Mouse (Mus musculus) embryo, embryonic 9.5 days (tissue): ENCODE measurements around the gene Ass1.

Experiments used
- DNase-seq: peaks from one replicate; pipeline ENCODE4 v3.0.0-alpha.2; 2017; ENCODE audit errors: extremely low spot score

Ass1 gene

DNA sequence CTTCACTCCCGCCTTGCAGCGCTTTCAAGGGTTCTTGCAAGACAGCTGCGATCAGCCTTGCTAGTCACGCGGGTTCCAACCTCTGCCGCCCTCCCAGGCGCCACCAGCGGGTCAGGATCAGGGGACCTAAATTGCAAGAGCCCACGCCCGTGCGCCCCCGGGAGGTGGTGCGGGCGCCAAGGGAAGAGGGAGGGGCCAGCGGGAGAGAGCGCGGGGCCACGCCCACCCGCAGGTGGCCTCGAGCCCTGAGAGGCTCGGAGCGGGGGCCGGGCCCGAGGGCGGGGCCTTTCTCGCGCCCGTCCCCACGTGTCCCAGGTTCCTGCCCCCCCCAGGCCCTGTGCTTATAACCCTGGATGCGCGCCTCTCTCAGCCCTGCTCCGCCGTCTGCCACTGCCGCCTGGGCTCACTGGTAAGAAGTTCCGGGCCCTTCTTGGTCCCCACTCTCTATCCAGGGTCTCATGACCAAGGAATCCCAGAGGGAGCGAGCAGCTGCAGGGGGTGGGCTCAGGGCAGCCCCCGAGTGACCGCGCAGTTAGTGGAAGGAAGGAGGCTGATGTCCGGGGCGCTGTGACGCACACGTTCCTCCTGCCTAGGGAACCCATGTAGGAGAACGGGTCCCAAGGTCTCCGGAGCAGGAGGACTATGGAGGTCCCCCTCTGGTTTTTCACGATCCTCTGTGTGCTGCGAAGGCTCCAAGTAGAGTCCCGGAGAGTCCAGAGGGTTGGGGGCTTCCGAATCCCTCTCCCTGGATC is at the start of gene Ass1:
TSS of gene Ass1 (plus strand) at position 277 of the 752 bp plus-strand sequence.
- DNase-seq = peak; percentile 59

DNA sequence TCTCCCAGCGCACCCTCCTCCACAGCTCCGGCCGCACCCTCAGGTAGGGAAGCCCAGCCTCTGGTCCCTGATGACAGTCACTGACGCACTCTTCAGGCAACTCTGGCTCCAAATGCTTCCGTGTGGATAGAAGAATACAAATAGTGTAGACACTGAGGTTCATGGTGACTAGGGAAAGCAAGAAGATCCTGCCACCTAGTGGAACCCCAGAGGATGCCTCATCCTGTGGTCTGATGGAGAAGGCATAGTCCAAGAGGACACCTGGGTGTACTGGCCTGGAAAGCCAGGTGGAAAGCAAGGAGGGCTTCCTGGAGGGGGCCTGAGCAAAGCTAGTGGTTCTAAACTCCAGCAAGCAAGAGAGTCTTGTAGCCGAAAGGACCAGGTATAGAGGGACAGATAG is 49.1 kb upstream of the Ass1 start:
- DNase-seq = no peak

DNA sequence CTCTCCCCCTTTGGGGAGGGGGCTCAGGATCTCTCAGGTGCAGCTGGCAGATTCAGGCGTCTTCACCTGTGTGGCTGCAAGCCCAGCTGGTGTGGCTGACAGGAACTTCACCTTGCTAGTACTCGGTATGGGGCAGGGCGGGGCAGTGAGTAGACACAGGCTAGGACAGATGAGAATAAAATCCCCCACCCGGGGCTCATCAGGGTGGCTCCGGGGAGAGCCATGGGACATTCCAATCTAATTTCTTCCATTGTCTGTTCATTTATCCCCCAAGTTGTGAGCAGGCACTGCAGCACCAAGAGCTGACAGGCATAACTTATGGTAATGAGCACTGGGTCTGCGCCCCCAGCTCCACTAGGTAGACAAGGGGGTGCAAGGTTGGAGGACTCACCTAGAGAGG is 47.4 kb upstream of the Ass1 start:
- no peak for DNase-seq

DNA sequence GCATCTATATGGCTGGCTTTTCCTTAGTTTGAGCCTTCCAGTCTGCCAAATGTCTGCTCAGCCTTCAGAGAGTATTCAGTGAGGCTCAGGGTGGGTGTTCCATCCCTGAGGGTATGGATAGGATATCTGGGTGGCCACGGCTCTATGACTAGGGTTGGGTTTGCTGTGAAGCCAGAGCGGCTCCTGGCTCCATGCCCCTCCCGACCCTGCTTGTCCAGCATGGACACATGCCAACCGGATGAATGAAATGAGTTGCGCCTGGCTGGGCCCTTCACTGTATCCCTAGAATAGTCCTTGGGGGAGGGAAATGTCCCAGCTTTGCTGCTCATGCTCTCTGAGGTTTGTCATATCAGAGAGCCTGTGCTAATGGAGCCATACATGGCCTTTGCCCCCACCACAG is 38.5 kb upstream of the Ass1 start:
- no peak for DNase-seq

DNA sequence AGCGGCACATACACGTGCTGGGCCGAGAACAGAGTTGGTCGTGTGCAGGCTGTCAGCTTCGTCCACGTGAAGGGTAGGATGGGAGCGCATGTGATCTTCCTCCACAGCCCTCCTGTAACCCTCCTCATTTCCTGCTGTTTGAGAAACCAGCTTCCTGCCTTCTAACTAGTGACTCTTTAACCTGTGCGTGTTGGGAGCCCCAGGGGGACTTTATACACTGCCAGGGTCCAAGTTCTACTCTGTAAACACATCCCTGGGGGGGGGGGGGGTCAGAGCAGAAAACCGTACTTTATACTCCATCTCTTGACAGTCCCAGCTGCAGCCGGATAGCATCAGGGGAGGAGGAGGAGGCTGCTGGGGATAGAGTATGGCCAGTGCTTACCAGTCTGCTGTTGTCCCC is 35.3 kb upstream of the Ass1 start:
- DNase-seq = no peak

DNA sequence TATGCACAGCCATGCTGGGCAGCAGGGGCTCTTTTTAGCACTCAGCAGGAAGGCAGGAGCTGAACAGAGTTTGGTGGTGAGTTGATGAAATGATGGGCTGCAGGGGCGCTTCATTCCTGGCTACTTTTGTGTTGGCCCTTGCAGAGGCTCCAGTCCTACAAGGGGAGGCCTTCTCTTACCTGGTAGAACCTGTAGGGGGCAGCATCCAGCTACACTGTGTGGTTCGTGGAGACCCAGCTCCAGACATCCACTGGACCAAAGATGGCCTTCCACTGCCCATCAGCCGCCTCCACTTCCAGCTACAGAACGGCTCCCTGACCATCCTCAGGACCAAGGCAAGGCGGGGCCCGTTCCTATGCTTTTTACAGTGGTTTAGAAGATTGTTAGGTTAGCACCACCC is 34.4 kb upstream of the Ass1 start:
- DNase-seq = peak; percentile 70

DNA sequence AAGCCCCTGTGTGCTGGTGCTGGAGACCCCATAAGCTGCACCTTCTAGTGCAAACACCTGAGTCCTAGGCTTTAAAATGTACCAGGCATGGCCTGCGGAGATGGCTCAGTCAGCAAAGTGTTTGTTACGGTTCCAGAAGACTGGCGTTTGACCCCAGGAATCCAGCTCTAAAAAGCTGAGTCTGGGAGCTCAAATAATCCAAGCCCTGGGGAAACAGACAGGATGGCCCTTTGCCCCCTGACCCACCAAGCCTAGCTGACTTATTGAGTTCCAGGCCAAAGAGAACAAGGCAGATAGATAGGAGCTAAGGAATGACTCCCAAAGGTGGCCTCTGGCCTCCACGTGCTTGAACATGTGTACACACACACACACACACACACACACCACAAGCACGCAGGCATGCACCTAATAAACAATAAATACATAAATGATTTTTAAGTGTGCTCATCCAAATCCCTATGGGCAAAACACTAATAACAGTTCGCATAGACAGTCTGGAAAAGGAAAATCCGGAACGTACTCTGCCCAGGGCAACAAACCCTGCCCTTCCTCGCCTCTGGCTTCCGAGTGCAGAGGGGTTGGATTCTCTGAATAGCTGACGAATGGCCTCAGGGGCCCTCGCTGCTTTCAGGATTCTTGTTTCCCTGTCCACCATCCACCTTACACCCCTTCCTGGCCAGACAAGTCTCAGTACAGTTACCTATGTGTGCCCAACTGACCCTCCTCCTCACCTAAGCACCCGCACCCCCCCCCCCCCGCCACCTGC is 32.3 kb upstream of the Ass1 start:
- DNase-seq = no peak

DNA sequence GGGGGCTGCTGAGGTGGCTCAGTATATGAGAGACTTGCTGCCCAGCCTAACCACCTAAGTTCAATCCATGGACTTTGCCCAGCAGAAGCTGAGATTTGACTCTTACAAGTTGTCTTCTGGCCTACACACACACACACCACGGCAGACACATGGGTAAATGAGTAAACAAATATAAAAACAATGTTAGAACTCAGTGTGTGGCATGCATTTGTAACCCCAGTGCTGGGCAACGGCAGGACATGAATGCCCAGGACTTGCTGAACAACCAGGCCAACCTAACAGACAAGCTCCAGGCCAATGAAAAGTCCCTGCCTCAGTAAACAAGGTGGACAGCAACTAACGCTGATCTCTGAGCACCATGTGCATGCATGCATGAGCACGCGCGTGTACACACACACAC is 30.4 kb upstream of the Ass1 start:
- DNase-seq = no peak

DNA sequence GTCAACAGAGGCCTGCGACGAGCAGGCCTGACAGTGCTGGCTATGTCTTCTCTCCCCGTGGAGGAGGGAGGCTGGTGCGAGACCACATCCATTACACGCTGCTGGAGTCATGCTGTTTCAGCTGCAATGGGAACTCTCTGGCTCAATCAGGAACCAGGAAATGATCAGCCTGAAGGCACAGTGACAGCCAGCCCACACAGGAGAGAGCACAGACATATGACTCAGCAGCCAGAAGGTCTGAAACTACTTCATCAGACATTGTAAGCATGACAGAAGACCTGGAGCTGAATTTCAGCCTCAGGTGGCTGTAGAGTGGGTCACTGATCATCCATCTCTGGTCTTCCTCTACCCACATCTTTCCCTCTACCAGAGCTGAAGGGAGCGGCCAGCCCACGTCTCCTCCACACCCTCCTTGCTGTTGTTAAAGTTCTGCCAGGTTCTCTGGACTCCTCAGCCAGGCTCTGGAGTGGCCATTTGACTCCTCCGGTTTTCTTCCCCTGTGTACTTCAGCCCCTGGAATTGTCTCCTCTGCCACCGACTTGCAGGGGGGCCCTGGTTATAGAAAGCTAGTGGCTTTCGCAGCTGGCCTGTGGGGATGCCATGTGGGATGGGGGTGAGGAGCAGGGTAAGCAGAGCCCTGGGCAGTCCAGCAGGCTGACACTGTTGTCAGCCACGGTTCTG is 27.4 kb upstream of the Ass1 start:
- DNase-seq = no peak

DNA sequence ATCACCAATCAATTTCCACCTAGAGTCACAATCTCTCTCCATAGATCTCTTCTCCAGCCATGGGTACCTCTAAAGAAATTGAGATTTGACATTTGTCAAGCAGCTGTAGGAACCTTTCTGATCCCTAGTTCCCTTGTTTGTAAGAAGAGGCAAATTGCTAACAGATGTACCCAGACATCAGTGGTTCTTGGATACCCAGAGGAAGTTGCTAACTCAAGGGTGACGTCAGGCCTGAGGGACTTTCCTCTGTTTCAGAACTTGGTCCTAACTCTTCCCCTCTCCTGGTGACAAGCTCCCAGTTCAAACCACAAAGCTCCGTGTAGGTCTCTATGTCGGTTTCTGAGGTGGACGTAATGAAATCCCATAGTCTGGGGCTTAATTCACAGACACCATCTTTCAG is 24.0 kb upstream of the Ass1 start:
- DNase-seq = no peak

DNA sequence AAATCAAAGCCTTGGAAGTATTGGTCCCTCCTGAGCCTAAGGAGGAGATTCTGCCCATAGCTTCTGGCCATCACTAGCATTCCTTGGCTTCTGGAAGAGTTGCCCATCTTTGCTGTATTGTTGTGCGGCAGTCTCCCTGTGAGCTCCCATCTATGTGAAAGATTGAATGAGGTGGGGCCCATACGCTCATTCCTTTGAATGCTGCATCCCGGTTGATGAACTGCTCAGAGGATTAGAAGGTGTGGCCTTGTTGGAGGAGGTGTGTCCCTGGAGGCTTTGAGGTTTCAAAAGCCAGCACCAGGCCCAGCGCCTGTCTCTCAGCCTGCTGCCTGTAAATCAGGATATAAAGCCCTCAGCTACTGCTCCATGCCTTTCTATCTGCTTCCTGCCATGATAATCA is 23.6 kb upstream of the Ass1 start:
- DNase-seq = no peak

DNA sequence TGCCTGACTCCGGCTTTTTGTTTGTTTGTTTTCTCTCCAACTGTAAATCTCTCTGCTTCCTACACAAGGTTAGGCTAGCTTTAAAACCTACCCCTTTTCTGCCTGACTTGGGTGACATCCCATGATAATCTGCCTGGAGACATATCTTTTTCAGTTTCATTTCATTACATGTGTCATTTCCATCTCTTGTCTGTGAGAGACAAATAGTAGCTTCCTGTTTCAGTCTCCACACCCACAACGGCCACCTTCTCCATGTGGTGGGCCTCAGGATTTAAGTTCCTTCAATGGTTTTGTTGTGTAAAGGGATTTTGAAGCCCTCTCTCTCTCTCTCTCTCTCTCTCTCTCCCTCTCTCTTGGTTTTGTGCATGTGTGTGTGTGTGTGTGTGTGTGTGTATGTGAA is 22.5 kb upstream of the Ass1 start:
- DNase-seq = no peak

DNA sequence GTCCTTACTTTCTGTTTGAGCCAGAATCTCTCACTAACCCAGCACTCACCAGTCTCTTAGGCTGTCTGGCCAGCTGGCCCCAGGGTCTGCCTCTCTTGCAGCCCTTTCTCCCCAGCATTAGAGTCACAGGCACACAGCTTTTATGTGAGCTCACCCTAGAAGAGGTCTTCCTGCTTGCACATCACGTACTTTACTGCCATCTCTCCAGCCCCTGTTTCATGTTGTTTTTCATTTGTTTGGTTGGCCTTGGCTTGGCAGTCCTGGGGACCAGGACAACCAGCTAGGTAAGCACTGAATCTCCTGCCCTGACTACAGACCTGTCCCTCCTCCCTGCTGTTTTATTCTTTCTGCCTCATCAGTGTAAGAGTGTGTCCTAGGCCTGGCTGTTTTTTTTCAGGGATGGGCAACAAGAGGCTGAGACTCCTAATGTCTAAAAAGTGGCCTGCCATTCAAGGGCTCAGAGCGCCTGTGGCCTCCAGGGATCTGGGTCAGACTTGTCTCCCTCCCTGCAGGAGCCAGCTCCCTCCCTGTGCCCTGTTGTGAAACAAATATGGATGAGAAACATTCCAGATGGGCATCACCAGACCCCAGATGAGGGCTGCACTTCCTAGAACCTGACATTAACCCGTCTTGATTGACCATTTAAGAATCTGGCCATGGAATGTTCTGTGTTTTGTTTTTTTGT is 21.1 kb upstream of the Ass1 start:
- DNase-seq = no peak

DNA sequence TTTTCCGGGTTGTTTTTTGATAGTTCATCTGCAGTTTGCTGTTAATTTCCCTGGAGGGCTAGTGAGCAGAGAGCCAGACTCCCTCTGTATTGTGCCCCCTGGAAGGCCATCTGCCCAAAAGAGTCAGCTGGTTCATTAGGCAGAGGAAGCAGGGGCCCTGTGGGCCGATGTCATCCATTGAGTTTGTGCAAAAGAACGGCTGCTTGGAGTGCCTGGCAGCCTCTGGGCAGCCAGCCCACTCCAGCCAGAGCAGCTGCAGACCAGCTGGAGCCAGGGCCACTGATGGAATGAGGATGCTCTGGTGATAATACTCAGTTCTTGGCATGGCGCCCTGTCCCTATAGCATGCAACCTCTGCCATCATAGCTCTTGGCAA is 20.6 kb upstream of the Ass1 start:
- DNase-seq = no peak

DNA sequence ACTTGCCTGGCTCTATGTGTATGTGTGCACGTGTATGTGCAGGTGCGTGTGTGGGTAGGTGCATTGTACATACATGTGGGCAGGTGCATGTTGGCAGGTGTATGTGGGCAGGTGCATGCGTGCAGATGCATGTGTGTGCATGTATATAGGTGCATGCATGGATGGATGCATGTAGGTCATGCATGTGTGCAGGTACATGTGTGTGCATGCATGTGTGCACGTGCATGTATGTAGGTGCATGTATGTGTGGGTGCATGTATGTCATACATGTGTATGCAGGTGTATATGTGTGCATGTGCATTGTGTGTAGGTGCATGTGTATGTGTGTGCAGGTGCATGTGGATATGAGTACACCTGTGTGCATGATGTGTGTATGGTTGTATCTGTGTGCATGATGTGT is 20.1 kb upstream of the Ass1 start:
- DNase-seq = no peak

DNA sequence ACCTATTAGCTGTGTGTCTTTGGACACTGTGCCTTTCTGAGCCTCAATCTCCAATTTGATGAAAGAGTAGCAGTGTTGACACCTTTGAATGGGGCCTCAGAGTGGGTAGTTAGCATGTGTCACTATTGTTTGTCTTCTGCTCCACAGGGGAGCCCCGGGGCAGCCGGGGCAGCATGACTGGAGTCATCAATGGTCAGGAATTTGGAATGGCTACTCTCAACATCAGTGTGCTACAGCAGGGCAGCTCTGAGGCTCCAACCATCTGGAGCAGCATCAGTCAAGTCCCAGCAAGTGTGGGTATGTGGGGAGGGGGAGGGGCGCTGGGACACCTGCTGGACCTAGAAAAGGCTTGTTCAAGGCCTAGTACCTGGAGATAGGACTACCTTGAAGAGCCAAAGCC is 19.3 kb upstream of the Ass1 start:
- no peak for DNase-seq

DNA sequence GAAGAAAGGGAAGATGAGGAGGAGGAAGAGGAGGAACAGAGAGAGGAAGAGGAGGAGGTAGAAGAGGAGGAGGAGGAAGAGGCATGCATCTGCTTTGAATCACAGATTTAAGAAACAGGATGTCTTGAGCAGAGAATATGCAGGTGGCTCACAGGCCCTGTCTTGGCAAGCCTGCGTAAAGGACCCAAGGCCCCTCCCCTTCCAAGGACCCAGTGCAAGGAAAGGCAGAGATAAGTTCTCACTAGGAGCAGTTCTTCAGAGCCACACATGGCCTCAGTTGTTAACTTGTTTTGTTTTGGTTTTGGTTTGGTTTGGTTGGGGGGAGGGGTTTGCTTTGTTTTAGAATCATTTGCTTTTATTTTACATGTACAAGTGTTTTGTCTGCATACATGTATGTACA is 18.5 kb upstream of the Ass1 start:
- no peak for DNase-seq

DNA sequence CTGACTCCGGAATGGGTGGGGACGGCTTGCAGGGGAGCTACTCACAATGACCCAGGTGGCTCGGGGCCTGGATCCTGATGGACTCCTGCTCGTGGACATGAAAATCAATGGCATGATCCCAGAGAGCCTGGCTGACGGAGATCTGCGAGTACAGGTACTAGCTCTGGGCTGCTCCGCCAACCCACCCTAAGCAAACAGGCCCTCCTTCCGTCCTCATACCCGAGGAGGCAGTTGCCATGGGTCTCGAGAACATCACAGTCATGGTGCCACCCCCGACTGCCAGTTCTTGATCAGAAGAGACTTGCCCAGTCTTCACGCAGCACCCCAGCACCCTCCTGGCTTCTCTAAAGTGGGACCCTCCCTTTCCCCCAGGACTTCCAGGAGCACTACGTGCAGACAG is 17.0 kb upstream of the Ass1 start:
- DNase-seq = no peak

DNA sequence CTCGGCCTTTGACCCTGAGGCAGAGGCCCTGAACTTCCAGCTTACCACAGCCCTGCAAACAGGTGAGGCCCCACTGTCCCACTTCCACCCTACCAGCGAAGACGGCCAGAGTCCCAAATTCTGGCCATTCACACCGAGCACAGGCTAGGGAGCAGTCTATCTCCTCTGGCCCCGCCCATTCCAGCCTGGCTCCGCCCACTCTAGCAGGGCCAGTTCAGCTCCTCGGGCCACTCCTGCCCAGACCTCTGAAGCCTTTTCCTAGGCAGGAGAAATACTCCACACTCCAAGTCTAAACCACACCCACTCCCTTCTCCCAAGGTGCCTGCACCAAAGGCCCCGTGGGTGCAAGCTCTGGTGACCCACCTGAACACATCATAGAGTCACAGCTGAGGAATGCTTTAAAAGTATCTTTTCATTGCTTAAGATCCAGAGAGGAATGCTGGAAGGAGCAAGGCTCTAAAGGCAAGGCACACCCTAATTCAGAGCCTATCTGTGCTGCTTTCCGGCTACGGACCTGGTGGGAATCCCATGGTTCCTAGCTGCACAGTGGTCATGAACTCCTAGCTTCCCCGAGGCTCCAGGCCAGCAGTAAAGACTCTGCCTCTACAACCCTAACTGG is 16.3 kb upstream of the Ass1 start:
- peak; percentile 56 for DNase-seq

DNA sequence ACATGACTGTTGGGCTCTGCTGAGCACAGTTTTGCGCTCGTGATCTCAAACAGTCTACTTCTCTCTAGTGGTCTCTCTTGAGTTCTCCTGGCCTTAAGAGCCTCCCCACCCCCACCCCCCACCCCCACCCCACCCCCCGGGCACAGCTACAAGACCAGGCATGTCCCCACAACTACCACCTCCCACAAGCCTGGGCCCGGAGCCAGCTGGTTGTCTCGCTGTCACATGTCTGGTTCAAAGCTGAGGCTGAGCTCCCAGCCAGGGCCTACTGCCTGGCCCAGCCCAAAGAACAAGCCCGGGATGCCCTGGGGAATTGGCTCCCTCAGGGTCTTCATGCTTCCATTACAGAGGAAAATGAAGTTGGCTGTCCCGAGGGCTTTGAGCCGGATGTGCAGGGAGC is 15.7 kb upstream of the Ass1 start:
- no peak for DNase-seq

DNA sequence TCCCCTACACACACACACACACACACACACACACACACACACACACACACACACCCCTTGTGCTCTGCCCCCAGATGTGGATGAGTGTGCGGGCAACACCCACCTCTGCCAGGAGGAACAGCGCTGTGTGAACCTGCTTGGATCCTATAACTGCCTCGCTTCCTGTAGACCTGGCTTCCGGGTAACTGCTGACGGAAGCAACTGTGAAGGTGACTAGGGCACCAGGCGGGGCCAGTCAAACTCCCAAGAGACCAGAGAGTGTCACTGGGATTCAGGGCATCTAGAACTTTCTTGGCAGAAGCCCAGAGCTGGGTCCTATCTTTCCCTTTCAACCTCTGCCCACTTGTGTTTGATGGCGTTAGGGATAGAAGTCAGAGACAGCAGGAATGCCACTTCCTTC is 14.6 kb upstream of the Ass1 start:
- no peak for DNase-seq

DNA sequence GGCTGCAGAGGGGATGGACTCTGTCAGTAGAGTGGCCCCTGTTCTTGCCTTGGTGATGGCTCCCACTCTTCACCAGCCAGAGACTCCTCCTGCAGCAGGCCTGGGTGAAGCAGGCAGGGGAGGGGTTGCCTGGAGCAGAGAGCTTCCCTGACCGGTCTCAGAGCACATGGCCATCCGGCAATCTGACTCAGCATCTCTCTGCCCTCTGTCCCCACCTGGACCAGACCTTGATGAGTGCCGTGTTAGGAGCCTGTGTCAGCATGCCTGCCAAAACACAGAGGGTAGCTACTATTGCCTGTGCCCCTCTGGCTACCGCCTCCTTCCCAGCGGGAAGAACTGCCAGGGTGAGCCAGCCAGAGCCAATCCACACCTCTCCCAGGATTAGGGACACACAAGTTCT is 11.5 kb upstream of the Ass1 start:
- DNase-seq = no peak
